Mouse (Mus musculus) ES-E14 (cell line): Measurements from ENCODE around the gene Psmf1.

Experiments
- CHD2 ChIP-seq: IDR thresholded peaks from 2 replicates; pipeline ENCODE4 v1.6.1; 2014; ENCODE audit warnings: mild to moderate bottlenecking, low read depth, low read length, inconsistent platforms
- MAFK ChIP-seq: IDR thresholded peaks from 2 replicates; pipeline ENCODE4 v1.6.1; 2014; ENCODE audit warnings: mild to moderate bottlenecking, low read depth, low read length, inconsistent platforms; ENCODE audit not compliant: insufficient read depth
- ZC3H11A ChIP-seq: IDR thresholded peaks from 2 replicates; pipeline ENCODE4 v1.6.1; 2012; ENCODE audit warnings: low read depth, mild to moderate bottlenecking, inconsistent platforms, low read length, borderline replicate concordance
- ZNF384 ChIP-seq: IDR thresholded peaks from 2 replicates; pipeline ENCODE4 v1.6.1; 2012; ENCODE audit warnings: low read depth, low read length, inconsistent platforms

GRCm38 (mm10) chr2:151682976-151683375 is 61.0 kb downstream of the Psmf1 start:
- TF ChIP-seq CHD2 (no peak), ZC3H11A (no peak), ZNF384 (no peak), MAFK (no peak)
